Mouse (Mus musculus): ENCODE data around the gene 9030612E09Rik.

- TF ChIP-seq CTCF (IDR thresholded peaks at IDR 0.05; ENCODE audit: borderline replicate concordance, control insufficient read depth, extremely low read depth, insufficient read depth, low read length, poor library complexity) (no peak), POLR2A (IDR thresholded peaks at IDR 0.05; ENCODE audit: control insufficient read depth, extremely low read depth, insufficient read depth, low read length, poor library complexity) (no peak)
These were observed at the start of gene 9030612E09Rik, which contains the start of gene Sobp for GRCm38 (mm10) chr10:43174326-43175155.
